Mouse (Mus musculus): ENCODE data around the gene Anapc16. TPM values are rescaled to one million over a fixed set of nuclear protein-coding genes. Genes with fewer than 3 reads are reported as not detected.

Anapc16 gene
- polyA plus RNA-seq, 1 experiment from 2014 or later, result 87.2 TPM

DNA sequence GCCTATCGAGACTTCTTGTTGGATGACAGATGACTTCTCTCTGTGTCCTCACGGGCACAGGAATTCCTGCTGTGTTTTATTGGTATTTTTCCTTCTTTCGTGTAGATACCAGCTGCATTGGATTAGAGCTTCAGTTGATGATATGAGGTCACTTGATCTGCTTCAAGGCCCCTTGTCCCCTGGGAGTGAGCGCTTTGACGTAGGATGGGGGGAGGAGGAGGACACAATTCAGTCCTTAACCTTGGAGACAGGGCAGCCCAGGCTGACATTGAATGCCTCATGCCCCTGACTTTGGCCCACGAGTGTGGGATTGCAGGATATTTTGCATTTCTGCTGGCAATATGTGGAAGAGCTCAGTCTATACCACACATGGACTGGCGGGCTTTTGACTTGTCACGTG, 28.6 kb upstream of the Anapc16 start:
- WGBS, result 75% methylated on average over 8 of the region's 8 CpGs
- Histone ChIP-seq H3K9me3 (ENCODE audit: control insufficient read depth, low read length) (no peaks in the 10 kb centered on the region), H3K9ac (ENCODE audit: low read length) (no peak overlapping the region), H3K4me1 (ENCODE audit: control insufficient read depth, insufficient read depth, low read length) (peaks cover 15% of the 10 kb centered on the region), H3K27ac (ENCODE audit: low read depth, low read length) (no peak overlapping the region), H3K27me3 (ENCODE audit: control insufficient read depth, insufficient read depth, low read length) (no peaks in the 10 kb centered on the region), H3K4me2 (no peak overlapping the region), H3K36me3 (ENCODE audit: control insufficient read depth, insufficient read depth, low read length) (no peaks in the 10 kb centered on the region), H3K4me3 (ENCODE audit: low read depth, low read length) (no peak overlapping the region)
- no peak for ATAC-seq (ENCODE audit: low FRiP score)
- no peak for DNase-seq (ENCODE audit: low spot score, missing footprints)

DNA sequence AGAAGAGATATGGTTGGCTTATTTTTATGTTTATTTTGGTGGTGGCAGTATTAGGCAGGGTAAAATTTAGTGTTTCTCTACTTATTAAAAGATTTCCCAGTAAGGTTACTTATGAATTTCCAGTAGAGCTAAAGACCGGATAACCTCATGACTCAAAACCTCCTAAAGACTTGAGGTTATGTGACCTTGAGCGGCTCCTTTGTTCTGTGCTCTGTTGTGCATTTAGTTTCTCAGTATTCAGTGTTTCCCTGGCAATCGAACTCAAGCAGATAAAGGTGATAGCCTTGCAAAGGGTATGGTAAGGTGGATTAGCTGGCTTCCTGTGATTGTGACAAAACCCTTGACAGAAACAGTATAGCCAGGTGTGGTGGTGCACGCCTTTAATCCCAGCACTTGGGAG, 26.5 kb upstream of the Anapc16 start:
- H3K9me3 ChIP-seq (ENCODE audit: control insufficient read depth, low read length), result no peaks in the 10 kb centered on the region

DNA sequence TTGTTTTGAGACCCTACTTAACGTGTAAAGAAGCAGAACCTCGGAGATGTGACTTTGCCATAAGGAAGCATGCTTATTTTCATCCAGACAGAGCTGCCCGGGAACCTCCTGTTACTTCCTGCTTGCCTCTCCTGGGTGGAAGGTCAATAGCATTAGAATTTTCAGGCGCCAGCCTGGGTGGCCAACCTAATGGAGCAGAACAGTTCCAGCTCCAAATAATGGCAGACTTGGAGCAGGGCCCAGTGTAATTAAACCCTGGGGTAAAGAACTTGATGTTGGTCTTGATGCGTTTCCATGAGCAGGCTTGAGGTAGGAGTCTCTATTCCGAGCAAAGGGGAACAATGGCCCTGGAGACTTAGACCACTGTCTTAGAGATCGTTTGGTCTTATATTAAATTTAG, 26.0 kb upstream of the Anapc16 start:
- 78% methylated on average over 7 of the region's 7 CpGs for WGBS
- peaks cover 15% of the 10 kb centered on the region for H3K4me1 ChIP-seq (ENCODE audit: control insufficient read depth, insufficient read depth, low read length)
- H3K9me3 ChIP-seq (ENCODE audit: control insufficient read depth, low read length), result no peaks in the 10 kb centered on the region
- H3K27ac ChIP-seq (ENCODE audit: low read depth, low read length), result no peak overlapping the region
- H3K27me3 ChIP-seq (ENCODE audit: control insufficient read depth, insufficient read depth, low read length), result no peaks in the 10 kb centered on the region
- DNase-seq (ENCODE audit: low spot score, missing footprints) (no peak), ATAC-seq (ENCODE audit: low FRiP score) (no peak)
- no peak overlapping the region for H3K4me3 ChIP-seq (ENCODE audit: low read depth, low read length)
- no peaks in the 10 kb centered on the region for H3K36me3 ChIP-seq (ENCODE audit: control insufficient read depth, insufficient read depth, low read length)
- no peak overlapping the region for H3K9ac ChIP-seq (ENCODE audit: low read length)
- H3K4me2 ChIP-seq, result no peak overlapping the region

More for the DNA sequence above, 26.5 kb upstream of the Anapc16 start:
- Histone ChIP-seq H3K27me3 (ENCODE audit: control insufficient read depth, insufficient read depth, low read length) (no peaks in the 10 kb centered on the region), H3K4me3 (ENCODE audit: low read depth, low read length) (no peak overlapping the region), H3K4me2 (no peak overlapping the region), H3K27ac (ENCODE audit: low read depth, low read length) (no peak overlapping the region), H3K4me1 (ENCODE audit: control insufficient read depth, insufficient read depth, low read length) (peaks cover 15% of the 10 kb centered on the region), H3K36me3 (ENCODE audit: control insufficient read depth, insufficient read depth, low read length) (no peaks in the 10 kb centered on the region), H3K9ac (ENCODE audit: low read length) (no peak overlapping the region)
- no peak for ATAC-seq (ENCODE audit: low FRiP score)
- DNase-seq (ENCODE audit: low spot score, missing footprints), result no peak
- 90% methylated on average over 4 of the region's 4 CpGs for WGBS

DNA sequence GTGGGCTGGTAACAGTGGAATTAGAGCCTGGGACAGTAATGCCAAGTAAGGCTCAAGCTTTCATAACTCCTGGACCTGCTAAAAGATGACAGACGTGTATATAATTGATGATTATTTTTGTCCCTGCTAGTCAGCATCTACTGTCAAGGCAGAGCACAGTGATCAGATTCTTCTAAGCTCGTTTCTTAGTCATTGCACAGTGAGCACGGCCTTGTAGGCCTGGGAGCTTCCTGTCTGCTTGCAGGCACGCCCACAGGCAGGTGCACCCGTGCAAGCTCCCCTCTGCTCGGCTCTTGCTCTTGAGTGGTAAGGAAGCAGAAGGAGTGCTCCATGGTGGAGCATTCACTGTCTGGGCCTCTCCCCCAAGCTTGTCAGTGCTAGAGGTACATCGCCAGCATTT, 25.2 kb upstream of the Anapc16 start:
- no peak overlapping the region for H3K9ac ChIP-seq (ENCODE audit: low read length)
- no peaks in the 10 kb centered on the region for H3K9me3 ChIP-seq (ENCODE audit: control insufficient read depth, low read length)
- no peak overlapping the region for H3K4me2 ChIP-seq
- WGBS, result 84% methylated on average over 7 of the region's 7 CpGs
- peaks cover 15% of the 10 kb centered on the region for H3K4me1 ChIP-seq (ENCODE audit: control insufficient read depth, insufficient read depth, low read length)
- no peaks in the 10 kb centered on the region for H3K36me3 ChIP-seq (ENCODE audit: control insufficient read depth, insufficient read depth, low read length)
- no peak for ATAC-seq (ENCODE audit: low FRiP score)
- no peaks in the 10 kb centered on the region for H3K27me3 ChIP-seq (ENCODE audit: control insufficient read depth, insufficient read depth, low read length)
- H3K4me3 ChIP-seq (ENCODE audit: low read depth, low read length), result no peak overlapping the region
- no peak overlapping the region for H3K27ac ChIP-seq (ENCODE audit: low read depth, low read length)
- DNase-seq (ENCODE audit: low spot score, missing footprints), result no peak

DNA sequence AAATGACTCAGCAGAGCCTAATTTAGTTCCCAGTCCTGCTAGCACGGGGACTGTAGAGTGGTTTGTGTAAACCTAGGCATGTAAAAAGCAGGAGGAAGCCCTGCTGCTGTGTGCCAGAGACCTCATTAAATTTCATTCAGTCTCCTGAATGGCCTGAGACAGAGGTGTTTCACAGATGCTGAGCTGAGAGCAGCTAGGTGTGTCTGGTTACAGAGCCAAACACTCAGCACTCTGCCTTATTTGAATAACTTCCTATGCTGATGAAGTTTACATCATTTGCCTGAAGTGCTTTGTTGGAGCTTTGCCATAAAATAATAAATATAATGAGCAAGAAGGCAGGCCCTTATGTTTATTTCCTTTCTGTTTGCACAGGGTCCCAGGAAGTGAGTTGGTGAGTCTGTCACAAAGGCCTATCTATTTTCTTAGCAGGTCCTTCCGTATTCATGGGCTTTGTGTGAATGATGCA, 24.7 kb upstream of the Anapc16 start:
- Histone ChIP-seq H3K9ac (ENCODE audit: low read length) (no peak overlapping the region), H3K4me2 (no peak overlapping the region), H3K4me3 (ENCODE audit: low read depth, low read length) (no peak overlapping the region), H3K36me3 (ENCODE audit: control insufficient read depth, insufficient read depth, low read length) (no peaks in the 10 kb centered on the region), H3K27me3 (ENCODE audit: control insufficient read depth, insufficient read depth, low read length) (no peaks in the 10 kb centered on the region), H3K27ac (ENCODE audit: low read depth, low read length) (no peak overlapping the region), H3K4me1 (ENCODE audit: control insufficient read depth, insufficient read depth, low read length) (peaks cover 14% of the 10 kb centered on the region), H3K9me3 (ENCODE audit: control insufficient read depth, low read length) (no peaks in the 10 kb centered on the region)
- 75% methylated on average over 2 of the region's 2 CpGs for WGBS
- ATAC-seq (ENCODE audit: low FRiP score) (no peak), DNase-seq (ENCODE audit: low spot score, missing footprints) (no peak)

DNA sequence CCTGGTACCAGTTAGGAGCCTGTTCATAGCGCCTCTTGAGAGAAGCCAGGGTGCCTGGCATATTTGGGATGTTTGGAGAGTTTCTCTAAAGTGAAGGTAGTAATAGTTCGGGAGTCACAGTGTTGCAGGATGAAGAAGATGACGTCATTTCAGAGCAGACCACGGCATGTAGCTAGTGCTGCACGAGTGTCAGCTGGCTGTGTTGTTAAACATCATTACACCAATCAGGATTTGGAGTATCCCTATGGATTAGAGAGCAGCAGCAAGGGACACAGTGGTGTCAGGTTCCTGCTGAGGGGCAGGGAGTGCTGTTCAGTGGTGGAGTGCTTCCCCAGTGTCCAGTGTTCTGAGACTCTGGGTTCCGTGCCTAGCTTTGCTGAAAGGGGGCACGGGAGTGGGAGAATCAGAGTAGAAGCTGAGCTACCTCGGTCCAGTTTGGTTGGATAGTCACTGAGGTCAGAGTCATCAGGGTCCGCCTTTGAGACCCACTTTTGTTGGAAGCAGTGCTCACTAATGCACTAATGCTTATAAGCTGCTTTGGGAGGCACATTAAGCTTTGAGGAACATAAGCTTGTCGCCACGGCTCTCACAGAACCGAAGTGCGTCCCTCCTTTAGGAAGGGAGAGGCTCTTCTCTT, 23.9 kb upstream of the Anapc16 start:
- DNase-seq (ENCODE audit: low spot score, missing footprints), result no peak

DNA sequence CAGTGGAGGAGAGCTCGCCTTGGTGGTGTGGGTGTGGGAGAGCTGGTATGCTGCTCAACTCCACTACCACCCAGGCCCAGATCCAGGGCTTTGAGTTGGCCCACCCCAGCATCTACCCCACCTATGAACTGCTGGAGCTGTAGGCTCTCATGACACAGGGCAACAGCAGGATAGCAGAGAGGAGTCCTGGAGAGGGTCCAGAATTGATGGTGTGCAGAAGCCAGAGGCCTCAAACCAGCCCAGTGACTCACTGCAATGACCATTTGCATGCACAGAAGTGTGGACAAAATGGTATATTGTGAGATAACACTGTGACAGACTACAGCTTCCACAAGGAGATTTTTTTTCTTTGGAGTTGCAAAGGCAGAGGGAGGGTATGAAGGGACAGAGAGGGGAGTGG, 20.8 kb upstream of the Anapc16 start:
- 100% methylated on average over 1 of the region's 1 CpGs for WGBS

More for the DNA sequence above, 23.9 kb upstream of the Anapc16 start:
- no peak overlapping the region for H3K9ac ChIP-seq (ENCODE audit: low read length)
- H3K27ac ChIP-seq (ENCODE audit: low read depth, low read length), result no peak overlapping the region
- no peaks in the 10 kb centered on the region for H3K27me3 ChIP-seq (ENCODE audit: control insufficient read depth, insufficient read depth, low read length)
- no peak for ATAC-seq (ENCODE audit: low FRiP score)
- no peak overlapping the region for H3K4me2 ChIP-seq
- H3K36me3 ChIP-seq (ENCODE audit: control insufficient read depth, insufficient read depth, low read length), result no peaks in the 10 kb centered on the region
- no peak overlapping the region for H3K4me3 ChIP-seq (ENCODE audit: low read depth, low read length)
- no peaks in the 10 kb centered on the region for H3K9me3 ChIP-seq (ENCODE audit: control insufficient read depth, low read length)
- WGBS, result 49% methylated on average over 13 of the region's 13 CpGs
- peaks cover 6% of the 10 kb centered on the region for H3K4me1 ChIP-seq (ENCODE audit: control insufficient read depth, insufficient read depth, low read length)

DNA sequence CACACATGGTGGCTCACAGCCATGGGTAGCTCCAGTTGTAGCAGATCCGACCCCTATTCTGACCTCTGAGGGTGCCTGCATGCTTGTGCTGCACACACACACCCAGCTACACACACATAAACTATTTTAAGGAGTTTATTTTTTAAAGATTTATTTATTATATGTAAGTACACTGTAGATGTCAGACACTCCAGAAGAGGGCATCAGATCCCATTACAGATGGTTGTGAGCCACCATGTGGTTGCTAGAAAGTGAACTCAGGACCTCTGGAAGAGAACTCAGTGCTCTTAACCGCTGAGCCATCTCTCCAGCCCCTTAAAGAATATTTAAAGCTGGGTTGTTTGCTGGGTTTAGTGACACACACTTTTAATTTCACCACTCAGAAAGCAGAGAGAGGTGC, 16.4 kb upstream of the Anapc16 start:
- ATAC-seq (ENCODE audit: low FRiP score) (no peak), DNase-seq (ENCODE audit: low spot score, missing footprints) (no peak)
- 83% methylated on average over 2 of the region's 2 CpGs for WGBS
- Histone ChIP-seq H3K27ac (ENCODE audit: low read depth, low read length) (no peak overlapping the region), H3K36me3 (ENCODE audit: control insufficient read depth, insufficient read depth, low read length) (no peaks in the 10 kb centered on the region), H3K9ac (ENCODE audit: low read length) (no peak overlapping the region), H3K4me3 (ENCODE audit: low read depth, low read length) (no peak overlapping the region), H3K4me2 (no peak overlapping the region), H3K9me3 (ENCODE audit: control insufficient read depth, low read length) (no peaks in the 10 kb centered on the region), H3K27me3 (ENCODE audit: control insufficient read depth, insufficient read depth, low read length) (no peaks in the 10 kb centered on the region), H3K4me1 (ENCODE audit: control insufficient read depth, insufficient read depth, low read length) (no peaks in the 10 kb centered on the region)

More for the DNA sequence above, 20.8 kb upstream of the Anapc16 start:
- Histone ChIP-seq H3K4me3 (ENCODE audit: low read depth, low read length) (no peak overlapping the region), H3K27ac (ENCODE audit: low read depth, low read length) (no peak overlapping the region), H3K36me3 (ENCODE audit: control insufficient read depth, insufficient read depth, low read length) (no peaks in the 10 kb centered on the region), H3K27me3 (ENCODE audit: control insufficient read depth, insufficient read depth, low read length) (no peaks in the 10 kb centered on the region), H3K9ac (ENCODE audit: low read length) (no peak overlapping the region), H3K9me3 (ENCODE audit: control insufficient read depth, low read length) (no peaks in the 10 kb centered on the region), H3K4me2 (no peak overlapping the region), H3K4me1 (ENCODE audit: control insufficient read depth, insufficient read depth, low read length) (peaks cover 3% of the 10 kb centered on the region; the same call in 1 of the 2 replicates)
- DNase-seq (ENCODE audit: low spot score, missing footprints) (no peak), ATAC-seq (ENCODE audit: low FRiP score) (no peak)

DNA sequence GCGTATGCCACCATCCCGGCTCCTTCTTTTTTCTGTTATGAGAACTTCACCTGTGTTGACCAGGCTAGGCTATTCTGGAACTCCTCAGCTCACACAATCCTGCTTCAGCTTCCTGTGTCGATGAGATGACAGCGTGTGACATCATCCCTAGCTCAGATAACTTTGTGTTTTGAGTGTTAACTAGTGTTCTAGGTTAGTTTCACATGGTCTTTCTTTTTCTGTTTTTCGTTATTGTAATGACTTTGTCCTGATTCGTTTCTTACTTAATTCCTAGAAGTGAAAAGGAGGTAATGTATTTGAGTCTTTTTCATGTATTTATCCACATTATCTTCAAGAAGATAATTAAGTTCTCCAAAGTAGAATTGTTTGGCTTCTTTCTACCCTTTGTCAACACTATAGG, 13.3 kb upstream of the Anapc16 start:
- H3K4me1 ChIP-seq (ENCODE audit: control insufficient read depth, insufficient read depth, low read length), result no peaks in the 10 kb centered on the region
- H3K9me3 ChIP-seq (ENCODE audit: control insufficient read depth, low read length), result no peaks in the 10 kb centered on the region
- H3K36me3 ChIP-seq (ENCODE audit: control insufficient read depth, insufficient read depth, low read length), result no peaks in the 10 kb centered on the region
- ATAC-seq (ENCODE audit: low FRiP score) (no peak), DNase-seq (ENCODE audit: low spot score, missing footprints) (no peak)
- H3K27me3 ChIP-seq (ENCODE audit: control insufficient read depth, insufficient read depth, low read length), result no peaks in the 10 kb centered on the region
- no peak overlapping the region for H3K9ac ChIP-seq (ENCODE audit: low read length)
- H3K4me2 ChIP-seq, result no peak overlapping the region
- 93% methylated on average over 6 of the region's 6 CpGs for WGBS
- H3K4me3 ChIP-seq (ENCODE audit: low read depth, low read length), result no peak overlapping the region
- H3K27ac ChIP-seq (ENCODE audit: low read depth, low read length), result no peak overlapping the region
